Mouse (Mus musculus): Measurements from ENCODE around the gene Hivep3. TPM values are rescaled to one million over a fixed set of nuclear protein-coding genes. Genes with fewer than 3 reads are reported as not detected.

The Hivep3 gene
- polyA plus RNA-seq, 2 experiments from 2014 or later, result 21.0 to 25.2 TPM

- ATAC-seq, result no peak
These were observed 143.1 kb downstream of the Hivep3 start for GRCm38 (mm10) chr4:119876535-119877160.

GRCm38 (mm10) chr4:119878218-119878617, 144.6 kb downstream of the Hivep3 start:
- ATAC-seq, result no peak

DNA sequence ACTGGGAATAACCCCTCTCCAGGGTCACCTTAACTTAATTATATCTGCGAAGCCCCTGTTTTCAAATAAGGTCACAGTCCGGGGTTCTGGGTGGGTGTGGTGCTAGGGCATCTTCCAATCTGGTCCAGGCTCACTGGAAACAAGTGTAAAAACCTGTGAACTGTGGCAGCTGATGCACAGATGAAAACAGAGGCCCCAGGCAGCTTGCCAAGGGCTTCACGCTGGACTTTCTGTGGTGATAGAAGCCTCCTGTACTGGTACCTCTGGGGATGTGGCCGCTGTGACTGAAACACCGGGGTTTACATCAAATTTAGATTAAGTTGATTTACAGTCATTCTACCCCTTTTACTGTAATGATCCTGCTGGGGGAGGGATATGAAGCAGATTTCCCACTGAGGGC, 146.1 kb downstream of the Hivep3 start:
- ATAC-seq, result no peak

- ATAC-seq, result no peak
These were observed 146.7 kb downstream of the Hivep3 start for GRCm38 (mm10) chr4:119880270-119880669.

DNA sequence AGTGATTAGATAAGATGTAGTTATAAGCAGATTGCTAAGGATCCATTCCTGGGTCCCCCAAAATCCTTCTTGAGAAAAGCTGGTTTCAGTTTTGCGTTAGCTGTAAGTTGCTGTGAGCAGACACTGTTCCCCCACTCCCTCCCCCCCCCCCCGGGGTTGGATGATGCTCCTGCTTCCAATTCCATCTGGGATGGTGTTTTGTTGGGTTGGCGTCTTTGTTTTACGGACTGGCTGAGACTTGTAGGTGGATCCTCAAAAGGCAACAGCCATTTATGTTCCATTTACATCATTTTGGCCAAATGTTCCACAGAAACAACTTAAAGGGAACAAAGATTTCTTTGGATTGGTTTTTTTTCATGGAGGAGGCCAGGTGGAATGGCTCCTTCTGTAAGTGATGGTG, 147.7 kb downstream of the Hivep3 start:
- no peak for ATAC-seq

- ATAC-seq, result no peak
These were observed 148.8 kb downstream of the Hivep3 start for GRCm38 (mm10) chr4:119882401-119882800.

GRCm38 (mm10) chr4:119882814-119883213, 149.2 kb downstream of the Hivep3 start:
- no peak for ATAC-seq

- ATAC-seq, result no peak
These were observed 153.0 kb downstream of the Hivep3 start for GRCm38 (mm10) chr4:119886621-119887020.

GRCm38 (mm10) chr4:119887523-119888177, 154.1 kb downstream of the Hivep3 start:
- no peak for ATAC-seq

GRCm38 (mm10) chr4:119889760-119890159, 156.2 kb downstream of the Hivep3 start:
- no peak for ATAC-seq

DNA sequence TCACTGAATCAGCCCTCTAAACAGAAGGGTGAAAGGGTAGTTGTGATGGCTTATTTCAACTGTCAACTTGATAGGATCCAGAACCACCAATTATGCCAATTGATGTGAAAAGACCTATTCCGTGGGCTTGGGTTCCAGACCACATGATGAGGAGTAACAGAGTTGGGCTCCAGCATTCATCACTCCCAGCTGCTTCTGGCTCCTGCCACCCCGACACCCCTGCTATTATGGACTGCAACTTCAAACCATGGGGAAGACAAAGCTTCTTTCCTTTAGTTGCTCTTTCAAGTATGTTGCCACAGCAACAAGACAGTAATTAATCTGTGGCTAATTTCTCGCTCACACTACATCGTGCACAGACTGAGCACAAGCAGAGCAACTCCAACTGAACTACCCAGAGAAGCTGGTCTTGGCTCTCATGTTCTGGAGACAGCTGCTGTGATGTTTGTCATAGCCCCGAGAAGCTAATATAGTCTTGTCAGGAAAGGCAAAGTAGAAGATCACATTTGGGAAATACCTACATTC, 159.7 kb downstream of the Hivep3 start:
- no peak for ATAC-seq

- ATAC-seq, result no peak
These were observed 161.3 kb downstream of the Hivep3 start for GRCm38 (mm10) chr4:119894797-119895458.

DNA sequence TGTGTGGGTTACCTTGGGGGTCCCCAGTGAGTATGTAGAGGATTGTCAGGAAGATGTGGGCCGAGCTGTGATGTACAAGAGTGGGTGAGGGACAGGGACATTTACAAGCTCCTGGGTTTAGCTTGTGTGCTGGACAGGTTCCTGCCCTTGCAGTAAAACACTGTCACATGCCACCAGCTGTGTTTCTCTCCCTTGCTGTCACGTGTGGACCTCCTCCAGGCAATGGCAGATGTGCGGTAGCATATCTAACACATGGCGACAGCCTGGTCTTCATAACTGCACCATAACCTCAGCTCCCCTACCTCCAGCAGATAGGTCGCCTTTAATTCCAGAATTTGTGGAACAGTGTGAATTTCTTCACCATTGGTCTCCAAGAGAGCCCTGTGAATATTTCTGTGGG, 161.9 kb downstream of the Hivep3 start:
- no peak for ATAC-seq

GRCm38 (mm10) chr4:119896572-119896971, 163.0 kb downstream of the Hivep3 start:
- ATAC-seq, result no peak

DNA sequence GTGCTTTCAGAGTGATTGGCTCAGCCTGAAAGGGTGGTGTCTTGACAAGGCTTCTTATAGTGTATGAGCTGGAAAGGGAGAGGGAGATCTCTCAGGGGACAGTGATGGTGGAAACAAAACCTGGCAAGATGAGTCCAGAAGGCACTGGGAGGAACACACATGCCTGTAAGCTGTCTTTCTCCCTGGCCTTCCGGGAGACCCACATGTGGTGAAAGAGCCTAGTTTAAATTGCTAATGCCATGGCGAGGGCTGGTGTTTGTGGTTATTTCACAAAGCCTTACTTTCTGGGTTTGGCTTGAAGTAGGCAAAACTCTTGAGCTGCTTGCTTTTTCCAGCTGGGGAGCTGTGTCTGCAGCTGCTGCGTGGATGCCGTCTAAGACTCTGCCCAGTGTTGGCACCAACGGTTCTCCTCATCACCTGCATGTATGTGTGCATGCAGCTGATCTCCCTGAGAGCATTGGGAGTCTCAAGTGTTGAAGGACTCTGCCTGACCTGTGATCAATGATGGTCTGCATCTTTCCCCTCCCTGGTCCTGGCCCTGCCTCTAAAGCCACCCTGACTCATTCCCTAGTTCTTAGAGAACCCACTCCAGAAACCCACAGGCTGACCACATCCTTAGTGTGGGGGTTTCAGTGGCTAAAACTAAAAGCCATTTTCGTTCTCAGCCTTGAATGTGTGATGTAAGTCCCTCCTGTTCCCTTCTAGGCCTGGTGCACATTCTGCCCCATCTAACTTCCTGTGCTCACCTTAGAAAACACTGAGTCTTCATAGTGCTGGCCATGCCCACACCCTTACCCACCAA, 163.7 kb downstream of the Hivep3 start:
- no peak for ATAC-seq

GRCm38 (mm10) chr4:119901556-119902491, 168.2 kb downstream of the Hivep3 start:
- ATAC-seq, result no peak

- ATAC-seq, result no peak
These were observed 169.7 kb downstream of the Hivep3 start for GRCm38 (mm10) chr4:119903328-119903727.

DNA sequence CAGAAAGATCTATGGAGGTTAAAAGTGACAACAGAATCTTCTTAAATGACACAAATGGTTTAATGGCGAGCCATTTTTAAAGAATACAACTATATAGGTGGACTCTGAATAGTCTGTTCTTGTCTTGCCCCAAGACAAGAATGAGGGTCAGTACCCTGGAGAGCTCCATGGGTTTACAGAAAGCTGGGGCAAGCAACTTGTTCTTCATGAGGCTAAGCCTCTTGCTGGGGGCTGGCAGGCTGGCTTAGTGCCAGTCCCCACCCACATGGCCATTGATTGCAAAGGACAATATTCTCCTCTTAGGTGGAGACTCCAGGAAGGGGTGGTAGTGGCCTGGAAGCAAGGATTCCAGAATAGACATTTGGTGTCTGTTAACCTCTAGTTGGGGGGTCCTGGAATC, 170.2 kb downstream of the Hivep3 start:
- no peak for ATAC-seq

GRCm38 (mm10) chr4:119904296-119904695, 170.7 kb downstream of the Hivep3 start:
- no peak for ATAC-seq

DNA sequence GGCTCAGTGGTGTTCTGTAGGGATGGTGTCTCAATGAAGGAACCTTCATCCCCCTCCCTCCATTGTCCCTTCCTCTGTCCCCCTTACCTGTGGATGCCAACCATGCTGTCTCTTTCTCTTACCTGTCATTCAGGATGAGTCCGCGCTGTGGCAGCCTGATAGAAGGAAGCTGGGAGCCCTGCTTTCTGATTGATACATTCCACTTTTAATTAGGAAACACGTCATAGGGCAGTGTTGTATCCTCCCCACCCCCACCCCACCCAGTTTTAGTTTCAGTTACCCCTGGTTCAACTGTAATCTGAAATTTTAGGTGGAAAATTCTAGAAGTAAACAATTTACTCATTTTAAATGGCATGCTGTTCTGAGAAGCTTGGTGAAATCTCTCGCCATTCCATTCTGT, 173.5 kb downstream of the Hivep3 start:
- peak; percentile 49 for ATAC-seq

GRCm38 (mm10) chr4:119911071-119911904, 177.7 kb downstream of the Hivep3 start:
- ATAC-seq, result no peak

Measured in activated CD4-positive, CD25-positive, alpha-beta regulatory T cell, adult 4 months (primary cell).